Mouse (Mus musculus): Measurements from ENCODE around the gene Psmd7. TPM values are rescaled to one million over a fixed set of nuclear protein-coding genes. Genes with fewer than 3 reads are reported as not detected.

Psmd7 gene
- polyA plus RNA-seq, 1 experiment from 2014 or later: 245 TPM

MicroRNA genes within 50 kb of the gene (microRNA counts, 519-probe panel; counts per million panel counts)
- 3,003 counts per million, percentile 80 among the panel's probes with 10 or more counts for microRNA mmu-miR-140

Small RNA genes within 50 kb of the gene (microRNA-seq; reads per million reads assigned to microRNA genes)
- gene Mir140: 4,261 reads per million, percentile 90 among the genes with 10 or more reads in this experiment

Other genes starting within 250 kb of the Psmd7 start
- 13.3 and 15.1 TPM in 2 replicates for gene Nqo1, start 185.3 kb downstream of the Psmd7 start, polyA plus RNA-seq (2015; fragmentation: Nextera tagmentation; extraction: Ambion mirVana)
- 64.2 and 65.2 TPM in 2 replicates for gene Nob1, start 163.4 kb downstream of the Psmd7 start, polyA plus RNA-seq (2015; fragmentation: Nextera tagmentation; extraction: Ambion mirVana)
- gene Wwp2, start 152.1 kb downstream of the Psmd7 start, polyA plus RNA-seq (2015; fragmentation: Nextera tagmentation; extraction: Ambion mirVana): 32.6 and 39.5 TPM in 2 replicates

Measured in hindbrain, embryonic 16.5 days (tissue).